Mouse (Mus musculus) urinary bladder, postnatal 0 days (tissue): ENCODE data around the gene Scube1. TPM values are rescaled to one million over a fixed set of nuclear protein-coding genes. Genes with fewer than 3 reads are reported as not detected.

Source experiments
- polyA plus RNA-seq: library from polyadenylated mRNA; unstranded; fragments of >200 nt; fragmentation: Nextera tagmentation; extraction: Ambion mirVana; gene quantifications from 2 replicates; pipeline ENCODE4 v1.2.1, GENCODE M21; 2015

Gene Scube1
- polyA plus RNA-seq: 3.7 and 4.0 TPM in 2 replicates

DNA sequence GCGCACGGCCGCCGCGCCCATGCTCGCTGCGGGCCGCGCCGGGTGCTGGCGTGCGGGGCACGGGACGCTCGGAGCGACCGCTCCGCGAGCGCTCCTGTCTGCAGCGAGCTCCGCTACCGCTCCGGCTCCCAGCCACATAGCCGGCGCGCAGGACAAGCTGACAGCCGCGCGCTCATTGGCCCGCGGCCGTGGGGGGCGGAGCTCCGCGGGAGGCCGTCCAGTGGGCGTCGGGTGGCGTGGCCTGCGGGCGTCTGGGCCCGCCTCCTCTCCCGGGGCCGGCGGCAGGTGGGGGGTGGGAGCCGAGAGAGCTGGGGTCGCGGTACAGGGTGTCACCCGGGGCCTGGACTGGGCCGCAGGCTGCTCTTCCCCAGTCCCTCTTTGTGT lies at the start of gene Scube1:
Gene Scube1 (minus strand): TSS at position 136 of the 384 bp plus-strand sequence.

DNA sequence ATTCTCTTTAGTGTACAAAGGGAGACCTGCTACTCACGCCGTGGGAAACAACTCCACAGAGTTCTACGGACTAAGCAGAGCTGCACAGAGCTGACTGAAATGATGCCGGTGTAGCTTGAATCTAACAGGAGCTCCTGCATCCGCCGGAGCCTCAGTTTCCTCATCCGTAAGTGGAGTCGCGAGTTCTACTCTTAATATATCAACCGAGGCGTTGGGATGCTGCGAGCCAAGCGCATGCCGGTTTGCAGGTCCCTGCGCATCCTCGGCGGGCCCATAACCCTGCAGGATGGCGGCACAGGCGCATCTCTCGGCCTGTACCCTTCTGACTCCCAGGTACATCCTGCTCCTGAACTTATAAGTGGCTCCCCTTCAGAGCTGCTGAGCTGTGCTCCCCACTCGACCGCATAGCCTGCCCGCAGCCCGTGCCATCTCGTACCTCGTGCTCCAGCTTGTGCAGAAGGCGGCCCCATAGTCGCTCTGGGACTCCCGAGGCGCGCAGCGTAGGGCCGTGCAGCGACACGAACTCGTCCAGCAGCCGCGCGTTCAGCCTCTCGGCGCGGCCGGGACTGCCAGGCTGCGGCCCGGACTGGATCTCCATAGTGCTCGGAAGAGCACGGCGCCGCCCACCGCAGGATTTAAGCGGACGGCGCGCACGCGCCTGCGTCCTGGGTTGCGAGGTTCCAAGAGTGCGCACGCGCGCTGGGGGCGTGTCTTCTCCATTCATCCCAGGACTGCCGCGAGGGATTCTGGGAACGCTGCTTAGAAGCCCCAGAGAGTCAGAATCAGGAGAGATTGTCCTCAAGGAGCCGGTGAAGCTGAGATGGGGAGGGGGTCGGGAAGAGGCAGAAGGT lies 130.1 kb downstream of the Scube1 start, which contains the start of gene Ttll12:
Gene Ttll12 (minus strand): TSS at position 645 of the 851 bp plus-strand sequence.

DNA sequence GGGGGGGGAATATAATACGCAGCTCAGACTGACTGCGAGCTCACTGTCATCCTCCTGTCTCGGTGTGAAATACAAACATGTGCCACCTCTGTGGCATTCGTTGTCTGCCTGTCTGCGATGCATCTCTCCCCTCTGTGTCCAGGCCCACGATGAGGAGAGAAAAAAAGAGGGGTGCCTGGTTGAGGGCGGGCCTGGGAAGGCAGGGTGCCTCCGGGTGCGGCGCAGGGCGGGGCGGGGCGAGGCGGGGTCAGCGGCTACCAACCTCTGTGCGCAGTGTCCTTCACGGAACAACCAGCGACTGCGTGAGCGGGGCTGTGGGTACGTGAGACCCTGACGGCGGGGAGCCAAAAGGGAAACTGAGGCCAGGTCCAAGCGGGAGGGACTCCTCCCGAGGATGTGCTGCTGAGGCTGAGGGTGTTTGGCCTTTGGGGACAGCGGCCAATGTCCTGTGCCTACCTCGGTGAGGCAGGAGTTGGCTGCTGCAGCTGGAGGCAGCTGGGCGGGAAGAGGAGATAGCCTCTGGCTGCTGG lies 161.4 kb downstream of the Scube1 start, which contains the start of the genes Tspo and Mcat:
Gene Tspo (plus strand): TSS at position 266 of the 530 bp plus-strand sequence.
Gene Mcat (minus strand): TSS at position 461 of the 530 bp plus-strand sequence.

Other genes with a start within 250 kb of the Scube1 start
- 14.0 and 17.3 TPM in 2 replicates for gene Ttll1, start 214.1 kb downstream of the Scube1 start, polyA plus RNA-seq
- gene Bik, start 198.2 kb downstream of the Scube1 start, polyA plus RNA-seq: 4.9 and 5.8 TPM in 2 replicates
- 226 and 300 TPM in 2 replicates for gene Tspo, start 161.4 kb downstream of the Scube1 start, polyA plus RNA-seq
- gene Mcat, start 161.2 kb downstream of the Scube1 start, polyA plus RNA-seq: 21.9 and 23.5 TPM in 2 replicates
- 13.7 and 13.8 TPM in 2 replicates for gene Ttll12, start 129.9 kb downstream of the Scube1 start, polyA plus RNA-seq
- gene Mpped1, start 54.4 kb upstream of the Scube1 start, polyA plus RNA-seq: not detected in 2 replicates